Mouse (Mus musculus) bone marrow, adult 2 months (tissue): Measurements from ENCODE around the gene Wdr37.
A peak's percentile ranks its signal among the peaks of the same experiment; 100 is the strongest.

Experiments used
- CTCF ChIP-seq: fragments of 200-500 bp; IDR thresholded peaks from 2 replicates; pipeline ENCODE4 v1.5.1; 2011; ENCODE audit warnings: low read length, control low read depth; ENCODE audit not compliant: control insufficient read depth, insufficient read depth
- POLR2A ChIP-seq: fragments of 200-500 bp; IDR thresholded peaks from 2 replicates; pipeline ENCODE4 v1.6.1; 2011; ENCODE audit warnings: low read depth, mild to moderate bottlenecking, control low read depth, low read length, borderline replicate concordance; ENCODE audit not compliant: control insufficient read depth

DNA sequence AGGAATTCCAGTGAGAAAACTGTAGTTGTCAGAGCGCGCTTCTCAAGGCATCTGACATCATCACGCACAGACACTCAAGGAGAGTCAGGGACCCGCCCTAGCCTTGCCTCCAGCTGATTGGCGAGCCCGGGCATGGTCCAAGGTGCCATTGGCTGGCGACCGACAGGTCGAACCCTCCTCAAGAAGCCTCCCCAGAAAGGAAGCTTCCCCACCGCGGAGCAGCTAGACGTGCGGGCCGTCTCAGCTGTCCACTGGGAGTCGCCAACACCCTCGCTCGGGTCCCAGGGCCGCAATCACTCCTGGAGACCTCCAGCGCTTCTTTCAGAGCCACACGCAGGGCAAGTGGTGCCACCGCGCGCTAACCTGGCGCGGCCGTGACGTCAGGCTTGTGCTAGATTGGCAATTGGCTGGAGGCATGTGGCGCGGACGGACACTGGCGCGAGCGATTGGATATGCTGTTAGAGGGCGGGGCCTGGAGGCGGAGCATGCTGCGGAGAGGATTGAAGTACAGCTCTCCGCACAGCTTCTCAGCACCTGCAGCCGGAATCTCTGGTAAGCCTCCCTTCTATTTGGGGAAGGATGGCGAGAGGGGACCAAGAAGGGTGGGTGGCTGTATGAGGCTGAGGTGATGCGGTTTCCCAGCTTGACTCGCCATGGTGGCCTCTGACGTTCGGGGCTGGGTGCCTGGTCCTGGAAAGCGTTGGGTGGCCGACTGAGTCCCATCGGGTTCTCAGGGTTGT is 13.9 kb upstream of the Wdr37 start, which contains the start of gene Idi1:
- TF ChIP-seq POLR2A, result peak; percentile 41; the same call in 1 of the 2 replicates
- no peak for TF ChIP-seq CTCF
